Mouse (Mus musculus) forelimb bud, embryonic 11.5 days (tissue): ENCODE results near the gene Zfp936.
"Not testable (repeated sequence)": the region's sequence is repeated elsewhere in the genome, so short reads cannot be mapped to it uniquely, and the experiment has no call there.

Source experiments
- DNase-seq: peaks from one replicate; pipeline ENCODE4 v3.0.0-alpha.2; 2012; ENCODE audit warnings: low read depth, low spot score

Zfp936 gene

GRCm38 (mm10) chr7:43113929-43114328, at the start of gene Zfp936:
Gene Zfp936 (plus strand): TSS chr7:43114229.
- not testable (repeated sequence) for DNase-seq

- no peak for DNase-seq
Measured at GRCm38 (mm10) chr7:43077831-43078230, 36.2 kb upstream of the Zfp936 start.

- DNase-seq, result not testable (repeated sequence)
Measured at GRCm38 (mm10) chr7:43128691-43129090, 14.7 kb downstream of the Zfp936 start.

- DNase-seq, result not testable (repeated sequence)
Measured at GRCm38 (mm10) chr7:43164121-43164520, 50.1 kb downstream of the Zfp936 start.

GRCm38 (mm10) chr7:43167101-43167500, 53.1 kb downstream of the Zfp936 start:
- DNase-seq, result not testable (repeated sequence)

- not testable (repeated sequence) for DNase-seq
Measured at GRCm38 (mm10) chr7:43167811-43168210, 53.8 kb downstream of the Zfp936 start.

- not testable (repeated sequence) for DNase-seq
Measured at GRCm38 (mm10) chr7:43168212-43168611, 54.2 kb downstream of the Zfp936 start.

GRCm38 (mm10) chr7:43177003-43177702, 63.1 kb downstream of the Zfp936 start:
- no peak for DNase-seq

- DNase-seq, result not testable (repeated sequence)
Measured at GRCm38 (mm10) chr7:43213781-43214180, 99.8 kb downstream of the Zfp936 start.
